Mouse (Mus musculus) liver, embryonic 11.5 days (tissue): Measurements from ENCODE around the gene Myo1g. TPM values are rescaled to one million over a fixed set of nuclear protein-coding genes. Genes with fewer than 3 reads are reported as not detected.

Source experiments
- ATAC-seq: fragments of 200-750 bp; cut with Nextera tagmentation; replicated peaks from 2 replicates; pipeline ENCODE4 v1.8.0; 2017; ENCODE audit warnings: moderate number of reproducible peaks, mild to moderate bottlenecking, moderate TSS enrichment, moderate library complexity; ENCODE audit not compliant: low FRiP score
- DNase-seq: peaks from one replicate; pipeline ENCODE4 v3.0.0-alpha.2; 2017; ENCODE audit warnings: low spot score
- H3K27ac ChIP-seq: fragments of 300-500 bp; sonication (generic); 2 replicates; pipeline ENCODE4 v1.5.1; 2014; ENCODE audit warnings: mild to moderate bottlenecking, low read depth, low read length, control low read depth
- H3K27me3 ChIP-seq: fragments of 300-500 bp; sonication (generic); replicated peaks from 2 replicates; pipeline ENCODE4 v1.6.1; 2014; ENCODE audit warnings: low read length, mixed read lengths; ENCODE audit not compliant: control insufficient read depth, insufficient read depth
- H3K36me3 ChIP-seq: fragments of 300-500 bp; sonication (generic); 2 replicates; pipeline ENCODE4 v1.6.1; 2014; ENCODE audit warnings: mild to moderate bottlenecking, low read length, moderate library complexity, mixed read lengths; ENCODE audit not compliant: control insufficient read depth, insufficient read depth
- H3K4me1 ChIP-seq: fragments of 300-500 bp; sonication (generic); replicated peaks from 2 replicates; pipeline ENCODE4 v1.6.1; 2014; ENCODE audit warnings: low read length, mixed read lengths; ENCODE audit not compliant: control insufficient read depth, insufficient read depth
- H3K4me2 ChIP-seq: fragments of 300-500 bp; sonication (generic); 2 replicates; pipeline ENCODE4 v1.6.1; 2014; ENCODE audit warnings: mild to moderate bottlenecking, control low read depth, moderate library complexity
- H3K4me3 ChIP-seq: fragments of 300-500 bp; sonication (generic); 2 replicates; pipeline ENCODE4 v1.5.1; 2014; ENCODE audit warnings: low read depth, low read length, control low read depth
- H3K9ac ChIP-seq: fragments of 300-500 bp; sonication (generic); 2 replicates; pipeline ENCODE4 v1.6.1; 2014; ENCODE audit warnings: low read depth, low read length, control low read depth
- H3K9me3 ChIP-seq: fragments of 300-500 bp; sonication (generic); 2 replicates; pipeline ENCODE4 v1.6.1; 2016; ENCODE audit warnings: low read length, inconsistent platforms, mixed read lengths; ENCODE audit not compliant: control insufficient read depth
- WGBS: fragments of 180-500 bp; shearing (Covaris S2); extraction: QIAGEN DNeasy Blood & Tissue Kit; methylation state at CpG from one replicate; pipeline ENCODE4 v1.1.7; 2014; 5-methylcytosine and 5-hydroxymethylcytosine counted together
- polyA plus RNA-seq: library from polyadenylated mRNA; unstranded; fragments of >200 nt; fragmentation: Nextera tagmentation; extraction: Ambion mirVana; gene quantifications from 2 replicates; pipeline ENCODE4 v1.2.1, GENCODE M21; 2014

The Myo1g gene
- polyA plus RNA-seq, 1 experiment from 2014 or later = 5.6 TPM

DNA sequence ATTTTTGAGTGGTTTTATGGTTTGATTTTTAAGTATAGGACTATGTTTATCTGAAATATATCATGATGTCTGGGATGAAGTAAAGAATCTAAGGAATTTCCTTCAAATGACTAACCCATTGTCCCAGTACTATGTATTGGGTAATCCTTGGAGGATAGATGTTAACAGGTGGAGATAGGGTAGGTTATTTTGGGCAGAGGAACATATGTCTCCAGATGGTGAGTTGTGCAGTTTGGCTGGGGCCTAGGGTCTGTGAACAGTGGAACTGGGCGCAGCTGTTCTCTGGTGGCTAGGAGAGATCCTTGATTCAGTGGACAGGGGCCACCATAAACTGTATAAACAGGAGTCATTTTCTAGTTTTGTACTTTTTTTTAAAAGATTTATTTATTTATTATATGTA, 43.4 kb downstream of the Myo1g start:
- no peak overlapping the region for H3K9ac ChIP-seq
- 95% methylated on average over 1 of the region's 1 CpGs for WGBS

DNA sequence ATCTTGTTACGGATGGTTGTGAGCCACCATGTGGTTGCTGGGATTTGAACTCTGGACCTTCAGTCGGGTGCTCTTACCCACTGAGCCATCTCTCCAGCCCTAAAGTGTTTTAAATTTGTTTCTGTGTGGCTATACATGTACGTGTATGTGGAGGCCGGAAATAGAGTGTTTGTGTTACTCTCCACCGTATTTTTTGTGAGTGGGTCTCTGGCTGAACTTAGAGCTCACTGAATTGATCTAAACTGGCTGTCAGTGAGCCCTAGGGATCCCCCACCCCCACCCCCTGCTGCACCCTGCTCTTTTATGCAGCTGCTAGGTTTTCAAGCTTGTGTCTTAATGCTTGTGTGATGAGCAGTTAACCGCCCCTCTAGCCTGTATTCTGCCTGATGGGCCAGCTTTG, 43.9 kb downstream of the Myo1g start:
- H3K27ac ChIP-seq = no peak overlapping the region

More for the DNA sequence above, 43.4 kb downstream of the Myo1g start:
- DNase-seq (no peak), ATAC-seq (no peak)
- H3K36me3 ChIP-seq = no peaks in the 10 kb centered on the region
- H3K4me1 ChIP-seq = peaks cover 7% of the 10 kb centered on the region
- no peak overlapping the region for H3K4me3 ChIP-seq
- no peaks in the 10 kb centered on the region for H3K9me3 ChIP-seq
- no peak overlapping the region for H3K4me2 ChIP-seq
- no peaks in the 10 kb centered on the region for H3K27me3 ChIP-seq
- H3K27ac ChIP-seq = no peak overlapping the region

GRCm38 (mm10) chr11:6475867-6476484, 44.8 kb downstream of the Myo1g start, which contains the start of gene Purb:
Gene Purb, minus strand, starts transcription at chr11:6475917.
- Histone ChIP-seq H3K27me3 (no peaks in the 10 kb centered on the region), H3K9me3 (no peaks in the 10 kb centered on the region), H3K4me1 (peaks cover 18% of the 10 kb centered on the region), H3K4me2 (peak within 1 kb of the TSS; percentile 86), H3K4me3 (peak within 1 kb of the TSS; percentile 96), H3K9ac (peak within 1 kb of the TSS; percentile 96), H3K27ac (peak within 1 kb of the TSS; percentile 97), H3K36me3 (no peaks in the 10 kb centered on the region)
- DNase-seq (peak; percentile 89), ATAC-seq (peak; percentile 94)
- under 1% methylated on average over 69 of the region's 76 CpGs for WGBS

More for the DNA sequence above, 43.9 kb downstream of the Myo1g start:
- ATAC-seq (no peak), DNase-seq (no peak)
- no peak overlapping the region for H3K9ac ChIP-seq
- peak overlapping the region; percentile 77; the same call in 1 of the 2 replicates for H3K4me2 ChIP-seq
- H3K27me3 ChIP-seq = no peaks in the 10 kb centered on the region
- H3K36me3 ChIP-seq = no peaks in the 10 kb centered on the region
- peaks cover 11% of the 10 kb centered on the region for H3K4me1 ChIP-seq
- 77% methylated on average over 6 of the region's 6 CpGs for WGBS
- H3K9me3 ChIP-seq = no peaks in the 10 kb centered on the region
- H3K4me3 ChIP-seq = no peak overlapping the region; the same call in 1 of the 2 replicates

- WGBS = under 1% methylated on average over 106 of the region's 109 CpGs
- Histone ChIP-seq H3K4me1 (peaks cover 27% of the 10 kb centered on the region), H3K27ac (peak overlapping the region; percentile 97), H3K9me3 (no peaks in the 10 kb centered on the region), H3K4me2 (peak overlapping the region; percentile 86), H3K27me3 (no peaks in the 10 kb centered on the region), H3K4me3 (peak overlapping the region; percentile 96), H3K36me3 (0 out of 2 replicates have a peak, but pooled peaks cover 6% of the 10 kb centered on the region), H3K9ac (peak overlapping the region; percentile 96)
- DNase-seq (peak; percentile 68), ATAC-seq (peak; percentile 38)
Measured at GRCm38 (mm10) chr11:6474874-6475731, 45.7 kb downstream of the Myo1g start.

DNA sequence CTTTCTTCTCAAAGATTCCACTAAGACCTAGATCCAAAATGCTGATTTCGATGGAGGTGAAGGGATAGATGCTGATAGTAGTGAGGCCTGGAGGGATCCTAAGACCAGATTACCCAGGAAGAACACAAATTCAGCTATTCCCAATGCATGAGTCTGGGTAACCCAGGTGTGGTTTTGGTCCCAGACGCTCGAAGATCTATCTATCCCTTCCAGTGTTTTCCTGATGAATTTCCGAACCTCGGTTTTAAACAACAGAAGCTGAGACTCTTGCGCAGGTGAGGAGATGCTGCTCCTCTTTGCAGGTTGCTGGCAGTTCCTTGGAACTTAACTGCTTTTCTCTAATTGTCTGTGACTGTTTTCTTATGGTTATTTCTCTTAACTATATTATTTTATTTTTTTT, 46.4 kb downstream of the Myo1g start:
- Histone ChIP-seq H3K4me2 (peak overlapping the region; percentile 86), H3K4me1 (peaks cover 30% of the 10 kb centered on the region), H3K4me3 (peak overlapping the region; percentile 96), H3K9me3 (no peaks in the 10 kb centered on the region), H3K27ac (peak overlapping the region; percentile 97), H3K9ac (peak overlapping the region; percentile 96), H3K27me3 (no peaks in the 10 kb centered on the region), H3K36me3 (0 out of 2 replicates have a peak, but pooled peaks cover 6% of the 10 kb centered on the region)
- DNase-seq = no peak
- 30% methylated on average over 6 of the region's 6 CpGs for WGBS
- ATAC-seq = no peak

GRCm38 (mm10) chr11:6472076-6472475, 48.7 kb downstream of the Myo1g start:
- Histone ChIP-seq H3K27me3 (no peaks in the 10 kb centered on the region), H3K4me1 (peaks cover 30% of the 10 kb centered on the region), H3K9me3 (no peaks in the 10 kb centered on the region), H3K27ac (no peak overlapping the region), H3K9ac (peak overlapping the region; percentile 3; the same call in 1 of the 2 replicates), H3K4me2 (peak overlapping the region; percentile 68), H3K36me3 (0 out of 2 replicates have a peak, but pooled peaks cover 6% of the 10 kb centered on the region), H3K4me3 (peak overlapping the region; percentile 49)
- ATAC-seq = no peak
- no peak for DNase-seq

GRCm38 (mm10) chr11:6471493-6471892, 49.3 kb downstream of the Myo1g start:
- H3K27ac ChIP-seq = no peak overlapping the region
- H3K9ac ChIP-seq = peak overlapping the region; percentile 52; the same call in 1 of the 2 replicates
- 35% methylated on average over 1 of the region's 1 CpGs for WGBS
- peak overlapping the region; percentile 39 for H3K4me3 ChIP-seq
- no peaks in the 10 kb centered on the region for H3K9me3 ChIP-seq
- DNase-seq = no peak
- no peak for ATAC-seq
- no peaks in the 10 kb centered on the region for H3K27me3 ChIP-seq
- H3K4me2 ChIP-seq = peak overlapping the region; percentile 68
- peaks cover 30% of the 10 kb centered on the region for H3K4me1 ChIP-seq
- peaks cover 8% of the 10 kb centered on the region; the same call in 1 of the 2 replicates for H3K36me3 ChIP-seq

DNA sequence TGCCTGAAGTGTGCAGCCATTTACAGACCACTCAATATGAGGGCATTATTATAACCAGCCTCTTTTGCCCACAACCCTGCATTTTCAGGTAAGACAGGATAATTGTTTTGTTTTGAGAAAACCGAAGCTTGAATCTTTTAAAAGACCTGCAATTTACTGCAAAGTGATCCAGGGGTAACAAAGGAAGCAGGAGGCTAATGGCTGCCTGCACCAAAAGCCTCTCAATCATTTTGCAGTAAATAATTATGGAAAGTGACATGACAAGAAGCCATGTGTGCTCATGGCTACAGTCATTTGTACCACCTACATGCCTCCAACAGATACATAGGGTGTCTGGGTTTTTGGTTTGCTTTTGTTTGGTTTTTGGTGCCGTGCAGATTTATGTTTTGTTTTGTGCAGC, 49.7 kb downstream of the Myo1g start:
- Histone ChIP-seq H3K4me2 (peak overlapping the region; percentile 68), H3K9ac (0 out of 2 replicates have a peak overlapping the region, but pooled peaks have one; percentile 14), H3K4me1 (peaks cover 30% of the 10 kb centered on the region), H3K4me3 (peak overlapping the region; percentile 16; the same call in 1 of the 2 replicates), H3K9me3 (no peaks in the 10 kb centered on the region), H3K36me3 (peaks cover 12% of the 10 kb centered on the region; the same call in 1 of the 2 replicates), H3K27me3 (no peaks in the 10 kb centered on the region), H3K27ac (no peak overlapping the region)
- 84% methylated on average over 2 of the region's 2 CpGs for WGBS
- no peak for DNase-seq
- no peak for ATAC-seq
